ENCODE assay signal across 8 mouse cellular contexts in the genomic region with DNA sequence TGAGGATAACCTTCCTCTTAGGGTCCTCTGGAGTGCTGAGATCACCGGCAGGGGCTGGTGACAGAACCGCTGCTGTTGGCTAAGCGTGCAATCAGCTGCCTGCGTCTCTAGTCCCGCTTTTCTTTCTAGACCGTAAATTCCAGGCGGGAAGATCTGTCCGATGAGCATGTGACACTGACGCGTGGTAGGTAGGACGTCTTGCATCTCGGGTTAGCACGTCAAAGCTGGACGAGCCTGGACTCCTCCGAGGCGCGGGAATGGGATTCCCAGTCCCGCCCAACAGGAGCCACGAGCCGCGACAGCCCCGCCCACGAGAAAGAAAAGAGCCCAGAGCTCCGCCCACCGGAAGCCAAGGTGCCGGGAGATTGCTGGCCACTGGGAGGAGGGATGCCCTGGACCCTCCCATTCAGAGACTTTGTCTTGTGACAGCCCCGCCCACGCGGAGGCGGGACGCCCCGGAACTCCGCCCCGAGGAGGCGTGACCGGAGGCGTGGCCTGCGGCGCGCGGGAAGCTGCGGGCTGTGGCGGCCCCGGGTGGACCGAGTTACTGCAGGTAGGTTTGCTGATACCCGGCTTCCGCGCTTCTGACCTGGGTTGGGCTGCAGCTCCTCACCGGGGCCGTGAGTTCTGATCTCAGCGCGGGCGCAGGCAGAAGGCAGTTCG. TPM values are rescaled to one million over a fixed set of nuclear protein-coding genes. Genes with fewer than 3 reads are reported as not detected.
DNase-seq lines count a peak whose midpoint lies in the region; ATAC-seq and TF ChIP-seq lines count a peak whose summit lies in the region.

A gene (plus strand): TSS at position 479 of the 663 bp plus-strand sequence.

- H3K9me3 ChIP-seq in megakaryocyte, embryonic 14.5 days = no peaks in the 10 kb centered on the region

- no peaks in the 10 kb centered on the region for H3K4me1 ChIP-seq in cortical plate, adult 2 months (ENCODE audit: control insufficient read depth, insufficient read depth, low read length)
- peaks cover 29% of the 10 kb centered on the region for H3K4me1 ChIP-seq in megakaryocyte, embryonic 14.5 days

- H3K27me3 ChIP-seq in megakaryocyte, embryonic 14.5 days (replicated peaks) = no peaks in the 10 kb centered on the region

- no peak within 1 kb of the TSS for H3K27ac ChIP-seq in cortical plate, adult 2 months (ENCODE audit: insufficient read depth, low read length)

- H3K4me3 ChIP-seq in cortical plate, adult 2 months (ENCODE audit: insufficient read depth, low read length) = peak within 1 kb of the TSS; percentile 46
- H3K4me3 ChIP-seq in megakaryocyte, embryonic 14.5 days (replicated peaks) = peak within 1 kb of the TSS; percentile 95

- ATAC-seq in activated CD4-positive, CD25-positive, alpha-beta regulatory T cell, adult 4 months = peak; percentile 91

- TF ChIP-seq CTCF in cortical plate, adult 2 months (IDR thresholded peaks at IDR 0.05; ENCODE audit: extremely low read depth, insufficient read depth, low read length) = no peak

- no peak for TF ChIP-seq POLR2A in cortical plate, adult 2 months (IDR thresholded peaks at IDR 0.05; ENCODE audit: extremely low read depth, insufficient read depth, low read length)

- peaks cover 26% of the 10 kb centered on the region for H3K36me3 ChIP-seq in megakaryocyte, embryonic 14.5 days (replicated peaks; ENCODE audit: low read length)

- peak; percentile 91 to 93 for DNase-seq in gastrocnemius, adult 8-10 months (ENCODE audit: low spot score in 2 of 2)
- DNase-seq in hindlimb bud, embryonic 11.5 days (ENCODE audit: extremely low spot score, low read depth, low spot score) = peak; percentile 92
- peak; percentile 81 to 95 for DNase-seq in left cerebral cortex, adult 8-10 months (ENCODE audit: low spot score in 2 of 2)
- DNase-seq in right cerebral cortex, postnatal 10 days (ENCODE audit: low spot score in 2 of 2) = peak; percentile 97 to 98
- DNase-seq in urinary bladder, postnatal 25 days (ENCODE audit: low spot score) = peak; percentile 98

RNA-seq across cellular contexts. Expression of the gene that starts here (rescaled TPM):
- 10 to 100 TPM; 28.1 to 36.2 TPM for polyA plus RNA-seq in activated CD4-positive, CD25-positive, alpha-beta regulatory T cell, adult 4 months (2017; shearing (Covaris generic))
- polyA plus RNA-seq in cortical plate, adult 2 months (2012; rRNA removed) = 0.74 and 0.96 TPM in 2 replicates
- total RNA-seq in gastrocnemius, adult 8-10 months (2022) = under 1 TPM in 3 of 4 experiments, not detected in 1; 0.12 to 0.38 (median 0.29) TPM
- 1 to 10 TPM; 1.0 to 3.6 (median 1.4) TPM for total RNA-seq in left cerebral cortex, adult 8-10 months (2022)
- polyA plus RNA-seq in megakaryocyte, embryonic 14.5 days (2012; ENCODE audit: insufficient read depth, low replicate concordance) = 25.1 and 34.4 TPM in 2 replicates

Comparison
In these comparisons a context has a peak if more than half of its experiments do, and no peak if none do; other contexts are left out.
1. RNA of the gene that starts here (polyA plus RNA-seq): 28.1 to 36.2 TPM in activated CD4-positive, CD25-positive, alpha-beta regulatory T cell, adult 4 months and 25.1 to 34.4 TPM in megakaryocyte, embryonic 14.5 days; 0.74 to 0.96 TPM in cortical plate, adult 2 months; every median in the first group is over 10 times any median in the second.
2. Peak in DNase-seq in gastrocnemius, adult 8-10 months; RNA of the gene not detected or under 1 TPM.
3. Peak in every context shown above with its lines, with median percentiles within 50 percentile points of each other: DNase-seq.